Mouse (Mus musculus): ENCODE data around the gene Cfap61.

Gene Cfap61

GRCm38 (mm10) chr2:146010816-146011215 lies 76.2 kb downstream of the Cfap61 start:
- no peak for DNase-seq (ENCODE audit: low spot score)

- no peak for DNase-seq (ENCODE audit: low spot score)
Observed at GRCm38 (mm10) chr2:146015341-146016186, 81.0 kb downstream of the Cfap61 start.

- DNase-seq (ENCODE audit: low spot score): no peak
Observed at GRCm38 (mm10) chr2:146022846-146023245, 88.3 kb downstream of the Cfap61 start.

GRCm38 (mm10) chr2:146043640-146044039 lies 109.1 kb downstream of the Cfap61 start:
- DNase-seq (ENCODE audit: low spot score): no peak

DNA sequence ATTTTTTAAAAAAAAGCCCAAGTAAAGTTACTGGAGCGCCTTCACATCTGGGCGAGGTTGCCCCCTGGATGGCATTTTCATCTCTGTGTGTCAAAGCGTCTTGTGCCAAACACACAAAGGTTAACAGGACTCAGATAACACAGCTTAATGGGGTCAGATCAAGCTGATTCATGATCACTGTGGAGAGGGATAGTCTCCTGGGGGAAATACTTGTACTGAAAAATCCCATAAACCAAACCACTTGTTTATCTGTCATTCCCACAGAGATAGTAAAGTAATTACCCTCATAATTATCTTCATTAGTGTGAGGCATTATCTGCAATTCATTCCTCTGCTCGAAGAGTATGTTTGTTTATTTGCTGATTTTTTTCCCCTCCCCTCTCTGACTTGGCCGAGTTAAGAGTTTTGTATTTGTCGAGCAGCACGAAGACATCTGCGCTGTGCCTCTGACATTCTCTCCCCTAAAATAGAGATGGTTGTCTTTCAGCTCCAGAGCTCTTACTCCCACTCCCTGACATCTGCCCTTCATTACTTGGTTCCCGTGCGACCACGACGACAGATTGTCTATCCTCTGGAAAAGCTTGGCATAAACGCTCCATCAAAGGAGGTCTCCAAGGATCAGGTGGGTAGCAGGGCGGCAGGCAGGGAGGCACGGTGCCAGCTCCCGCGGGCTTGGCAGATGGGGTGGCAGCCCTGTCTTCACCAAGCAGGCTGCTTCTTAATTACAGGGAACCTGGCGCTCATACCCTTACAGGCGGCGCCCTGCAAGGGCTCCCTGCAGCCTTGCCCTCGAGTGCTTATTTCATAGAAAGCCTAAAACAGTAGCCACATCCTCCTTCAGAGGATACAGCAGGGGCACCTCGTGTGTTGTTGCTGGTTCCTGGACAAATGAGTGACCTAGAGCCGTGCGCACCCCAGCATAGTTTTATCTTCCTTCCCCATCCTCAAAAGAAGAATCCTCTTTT lies 110.6 kb downstream of the Cfap61 start:
- peak; percentile 5 for DNase-seq (ENCODE audit: low spot score)

- no peak for DNase-seq (ENCODE audit: low spot score)
Observed at GRCm38 (mm10) chr2:146047691-146048090, 113.1 kb downstream of the Cfap61 start.

GRCm38 (mm10) chr2:146048221-146048829 lies 113.7 kb downstream of the Cfap61 start:
- no peak for DNase-seq (ENCODE audit: low spot score)

DNA sequence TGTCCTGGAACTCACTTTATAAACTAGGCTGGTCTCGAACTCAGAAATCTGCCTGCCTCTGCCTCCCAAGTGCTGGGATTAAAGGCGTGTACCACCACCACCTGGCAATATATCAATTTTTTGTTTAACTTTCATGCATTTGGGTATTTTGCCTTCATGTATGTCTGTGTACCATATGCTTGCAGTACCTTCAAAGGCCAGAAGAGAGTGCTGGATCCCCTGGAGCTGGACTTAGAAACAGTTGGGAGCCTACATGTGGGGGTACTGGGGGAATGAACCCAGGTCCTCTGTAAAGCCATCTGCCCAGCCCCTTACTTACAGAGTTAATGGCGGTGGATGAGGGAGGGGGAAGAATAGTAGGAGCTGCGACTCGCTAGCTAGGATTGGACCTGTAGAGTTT lies 114.8 kb downstream of the Cfap61 start:
- no peak for DNase-seq (ENCODE audit: low spot score)

DNA sequence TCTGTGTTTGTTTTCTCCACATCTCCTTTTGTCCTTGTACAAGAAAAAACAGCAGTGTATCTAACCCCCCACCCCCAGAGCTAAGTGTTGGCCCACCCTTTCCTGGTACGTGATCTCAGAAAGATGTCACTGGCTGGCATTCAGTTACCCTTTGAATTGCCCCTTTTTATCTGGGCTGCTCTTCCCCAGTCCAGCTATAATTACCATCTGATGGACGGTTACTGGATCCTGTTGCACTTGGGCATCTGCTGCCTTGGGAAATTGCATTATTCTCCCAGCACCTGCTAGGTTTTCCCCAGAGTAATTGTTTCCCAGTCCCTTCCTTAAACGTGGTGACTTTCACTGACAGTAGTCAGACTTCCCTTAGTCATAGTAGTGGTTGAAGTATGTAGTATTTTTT lies 115.5 kb downstream of the Cfap61 start:
- no peak for DNase-seq (ENCODE audit: low spot score)

- no peak for DNase-seq (ENCODE audit: low spot score)
Observed at GRCm38 (mm10) chr2:146051334-146051733, 116.8 kb downstream of the Cfap61 start.

DNA sequence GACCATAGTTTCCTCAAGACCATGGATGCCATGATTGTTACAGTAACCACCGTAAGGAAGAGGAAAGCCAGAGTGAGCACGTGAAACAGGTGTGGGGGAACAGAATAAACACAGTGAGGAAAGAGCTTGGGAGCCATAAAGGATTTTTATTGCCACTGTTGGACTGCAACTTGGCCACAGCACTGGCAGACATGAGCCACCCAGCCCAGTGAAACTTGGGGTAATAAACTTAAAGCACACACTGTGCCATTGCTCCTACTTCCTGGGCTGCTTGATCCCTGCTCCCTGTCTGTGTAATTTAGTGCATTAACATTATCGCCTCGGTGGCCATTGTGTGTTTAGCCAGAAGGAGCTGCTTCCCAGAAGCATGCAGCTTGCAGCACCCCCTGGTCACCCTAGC lies 122.5 kb downstream of the Cfap61 start:
- no peak for DNase-seq (ENCODE audit: low spot score)

DNA sequence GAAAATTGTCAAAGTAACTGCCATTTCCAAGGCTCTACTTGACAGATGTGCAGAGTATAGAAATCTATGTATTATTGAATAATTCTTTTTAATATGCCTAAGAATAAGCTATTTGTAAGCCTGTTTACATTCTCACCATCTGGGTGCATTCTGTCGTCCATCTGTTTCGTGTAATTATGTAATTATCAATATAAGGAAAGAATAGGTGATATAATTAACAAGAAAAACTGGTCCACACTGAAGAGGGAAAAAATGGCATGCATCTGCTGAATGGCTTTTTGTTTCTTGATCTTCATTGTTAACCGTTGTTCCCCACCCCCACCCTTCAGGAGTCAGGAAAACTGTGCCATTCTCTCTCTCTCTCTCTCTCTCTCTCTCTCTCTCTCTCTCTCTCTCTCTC lies 124.2 kb downstream of the Cfap61 start:
- no peak for DNase-seq (ENCODE audit: low spot score)

GRCm38 (mm10) chr2:146061421-146062300 lies 127.1 kb downstream of the Cfap61 start:
- DNase-seq (ENCODE audit: low spot score): no peak

DNA sequence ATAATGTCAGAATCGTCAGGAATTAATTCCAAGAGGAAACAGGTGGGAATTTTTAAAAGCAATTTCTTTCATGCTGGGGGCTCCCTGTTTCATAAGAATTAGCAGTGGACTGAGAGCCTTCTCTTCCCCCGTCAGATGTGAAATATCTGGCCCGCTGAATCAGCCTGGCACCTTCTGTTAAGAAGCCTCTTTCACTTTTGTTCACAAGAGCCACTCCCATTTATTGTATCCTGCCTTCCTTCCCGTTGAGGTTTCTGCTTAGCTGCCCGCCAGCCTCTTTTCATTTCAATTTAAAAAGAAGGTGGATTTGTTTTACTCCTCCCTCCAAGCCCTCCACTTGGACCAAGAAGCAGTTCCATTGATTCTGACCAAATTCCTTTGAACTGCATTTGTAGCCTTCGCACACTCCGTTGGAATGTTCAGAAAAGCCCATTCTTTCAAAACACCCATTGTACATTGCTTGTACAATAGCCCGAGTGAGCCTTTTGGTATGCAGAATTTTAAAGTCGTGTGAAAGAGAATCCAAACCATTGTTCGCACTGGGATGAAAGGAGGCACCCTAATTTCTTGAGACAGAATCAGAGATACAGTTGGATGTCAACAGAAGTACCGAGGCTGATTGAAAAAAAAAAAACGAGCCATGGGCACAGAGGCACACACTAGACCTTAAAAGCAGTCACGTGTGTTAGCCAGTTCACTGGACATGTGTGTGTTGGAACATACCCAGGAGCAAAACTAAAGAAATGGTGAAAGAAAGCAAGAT lies 127.9 kb downstream of the Cfap61 start:
- DNase-seq (ENCODE audit: low spot score): no peak

DNA sequence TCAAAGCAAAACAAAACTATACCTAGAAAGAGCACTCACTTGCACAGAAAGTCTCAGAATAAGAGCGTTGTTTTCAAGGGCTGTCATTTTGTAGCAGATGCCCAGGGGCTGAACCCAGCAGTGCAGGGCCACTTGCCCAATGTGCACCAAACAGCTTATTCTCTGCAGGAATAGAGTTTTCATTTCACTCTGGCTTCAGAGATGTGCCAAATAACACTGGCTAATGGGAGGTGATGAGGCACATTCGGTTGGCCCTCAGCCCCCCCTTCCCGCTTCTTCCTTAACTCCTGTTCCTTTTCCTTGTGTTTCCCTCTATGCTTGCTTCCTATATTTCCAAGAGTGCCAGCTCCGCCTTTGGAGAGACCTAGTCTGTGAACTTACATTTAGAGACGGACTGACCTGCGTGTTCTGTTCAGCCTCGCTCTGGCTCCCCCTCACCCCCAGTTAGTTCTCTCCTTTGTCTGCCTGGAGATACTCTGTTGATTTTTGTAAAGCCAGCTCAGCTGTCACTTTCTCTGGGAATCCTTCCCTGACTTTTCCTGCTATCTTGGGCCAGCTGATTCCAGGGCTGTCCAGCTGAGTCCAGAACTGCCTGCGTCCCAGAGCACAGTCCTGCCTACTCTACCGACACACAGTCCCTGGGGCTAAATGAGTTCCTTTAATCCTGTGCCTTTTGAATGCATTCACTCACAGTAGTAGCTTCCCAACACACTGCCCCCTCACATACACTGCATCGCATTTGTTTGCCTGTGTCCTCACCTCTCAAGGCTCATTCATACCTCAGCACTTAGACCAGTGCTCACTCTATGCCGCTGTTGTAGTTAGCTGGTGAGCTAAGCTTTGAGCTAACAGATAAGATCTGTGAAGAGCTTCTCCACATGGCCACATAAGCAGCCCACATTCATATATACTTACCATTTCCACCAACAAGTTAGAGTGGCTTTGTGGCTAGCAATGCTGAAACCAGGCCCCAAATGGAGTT lies 128.8 kb downstream of the Cfap61 start:
- no peak for DNase-seq (ENCODE audit: low spot score)

DNA sequence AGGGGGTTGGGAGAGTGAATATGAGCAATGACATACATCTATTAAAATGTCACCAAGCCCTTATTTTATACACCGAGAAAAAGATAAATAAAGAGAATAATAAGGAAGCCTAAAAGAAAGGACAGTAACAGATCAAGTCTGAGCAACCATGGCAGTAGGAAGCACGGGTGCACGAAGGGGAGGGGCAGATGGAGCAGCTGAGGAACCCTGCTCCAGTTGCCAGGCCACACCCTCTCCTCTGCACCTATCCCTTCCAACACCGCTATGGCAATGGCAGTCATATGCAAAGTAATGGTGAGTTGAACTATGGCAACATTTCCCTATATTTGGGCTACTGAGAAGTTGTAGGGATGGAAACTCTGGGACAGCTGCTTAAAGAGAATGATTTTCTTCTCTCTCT lies 132.8 kb downstream of the Cfap61 start:
- DNase-seq (ENCODE audit: low spot score): no peak

GRCm38 (mm10) chr2:146073300-146073699 lies 138.7 kb downstream of the Cfap61 start:
- no peak for DNase-seq (ENCODE audit: low spot score)

- no peak for DNase-seq (ENCODE audit: low spot score)
Observed at GRCm38 (mm10) chr2:146077117-146077516, 142.5 kb downstream of the Cfap61 start.

GRCm38 (mm10) chr2:146080282-146080681 lies 145.7 kb downstream of the Cfap61 start:
- no peak for DNase-seq (ENCODE audit: low spot score)
